Mouse (Mus musculus) heart, adult 2 months (tissue): ENCODE measurements around the gene Gm11555.

Experiments
- CTCF ChIP-seq: fragments of 200-600 bp; IDR thresholded peaks from 2 replicates; pipeline ENCODE4 v1.8.1; 2022; ENCODE audit warnings: antibody characterized with exemption, mild to moderate bottlenecking, moderate library complexity
- EP300 ChIP-seq: fragments of 200-500 bp; IDR thresholded peaks from 2 replicates; pipeline ENCODE4 v1.6.1; 2011; ENCODE audit warnings: low read depth, low read length, control low read depth; ENCODE audit not compliant: insufficient read depth

- TF ChIP-seq EP300 (no peak), CTCF (no peak)
Observed at GRCm38 (mm10) chr11:99630890-99631289, 19.1 kb downstream of the Gm11555 start.
